Mouse (Mus musculus): ENCODE data around the gene Fam160a1. TPM values are rescaled to one million over a fixed set of nuclear protein-coding genes. Genes with fewer than 3 reads are reported as not detected.

Fam160a1 gene
- polyA plus RNA-seq, 1 experiment from 2014 or later = 3.0 TPM

- Histone ChIP-seq H3K9me3 (no peaks in the 10 kb centered on the region), H3K4me3 (peak overlapping the region; percentile 15; the same call in 1 of the 2 replicates), H3K27me3 (0 out of 2 replicates have a peak, but pooled peaks cover 5% of the 10 kb centered on the region), H3K36me3 (no peaks in the 10 kb centered on the region), H3K27ac (peak overlapping the region; percentile 39; the same call in 1 of the 2 replicates), H3K4me1 (peaks cover 14% of the 10 kb centered on the region; the same call in 1 of the 2 replicates), H3K9ac (no peak overlapping the region), H3K4me2 (replicated peaks) (peak overlapping the region; percentile 35)
- 46% methylated on average over 10 of the region's 10 CpGs for WGBS
- peak; percentile 64; the same call in 1 of the 2 replicates for ATAC-seq (ENCODE audit: low FRiP score, low read depth)
Observed at GRCm38 (mm10) chr3:85776707-85777106, 40.4 kb downstream of the Fam160a1 start.

GRCm38 (mm10) chr3:85776126-85776525 is 41.0 kb downstream of the Fam160a1 start:
- Histone ChIP-seq H3K4me2 (replicated peaks) (peak overlapping the region; percentile 35), H3K4me1 (peaks cover 14% of the 10 kb centered on the region; the same call in 1 of the 2 replicates), H3K27me3 (0 out of 2 replicates have a peak, but pooled peaks cover 5% of the 10 kb centered on the region), H3K4me3 (no peak overlapping the region), H3K9me3 (no peaks in the 10 kb centered on the region), H3K9ac (no peak overlapping the region), H3K27ac (peak overlapping the region; percentile 39; the same call in 1 of the 2 replicates), H3K36me3 (no peaks in the 10 kb centered on the region)
- 74% methylated on average over 6 of the region's 6 CpGs for WGBS
- ATAC-seq (ENCODE audit: low FRiP score, low read depth) = no peak

DNA sequence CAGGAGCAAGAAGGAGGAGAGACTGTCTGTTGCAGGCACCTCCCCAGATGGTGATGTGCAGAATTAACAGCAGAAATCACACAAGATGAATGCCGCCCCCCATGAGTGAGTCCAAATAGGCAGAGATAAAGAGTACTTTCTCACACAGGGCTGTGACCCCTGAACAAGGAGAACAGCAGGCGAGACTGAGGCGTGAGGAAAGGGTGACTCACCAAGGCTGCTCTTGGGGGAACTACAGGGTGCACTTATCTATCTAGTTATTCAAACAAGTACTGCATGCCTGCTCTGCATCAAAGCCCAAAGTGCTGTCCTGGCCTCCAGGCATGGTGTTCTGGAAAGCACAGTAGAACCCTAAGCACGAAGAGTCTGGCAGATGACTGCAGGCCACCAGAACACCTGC is 43.2 kb downstream of the Fam160a1 start:
- WGBS = 70% methylated on average over 4 of the region's 4 CpGs

GRCm38 (mm10) chr3:85773425-85773824 is 43.7 kb downstream of the Fam160a1 start:
- Histone ChIP-seq H3K27ac (no peak overlapping the region), H3K27me3 (0 out of 2 replicates have a peak, but pooled peaks cover 5% of the 10 kb centered on the region), H3K4me3 (no peak overlapping the region), H3K4me1 (peaks cover 14% of the 10 kb centered on the region; the same call in 1 of the 2 replicates), H3K9me3 (no peaks in the 10 kb centered on the region), H3K36me3 (no peaks in the 10 kb centered on the region), H3K4me2 (replicated peaks) (no peak overlapping the region), H3K9ac (no peak overlapping the region)
- WGBS = 51% methylated on average over 3 of the region's 3 CpGs
- no peak for ATAC-seq (ENCODE audit: low FRiP score, low read depth)

More for the DNA sequence above, 43.2 kb downstream of the Fam160a1 start:
- H3K9me3 ChIP-seq = no peaks in the 10 kb centered on the region
- peaks cover 14% of the 10 kb centered on the region; the same call in 1 of the 2 replicates for H3K4me1 ChIP-seq
- 0 out of 2 replicates have a peak, but pooled peaks cover 5% of the 10 kb centered on the region for H3K27me3 ChIP-seq
- no peak for ATAC-seq (ENCODE audit: low FRiP score, low read depth)
- H3K4me3 ChIP-seq = no peak overlapping the region
- H3K36me3 ChIP-seq = no peaks in the 10 kb centered on the region
- H3K9ac ChIP-seq = no peak overlapping the region
- no peak overlapping the region for H3K27ac ChIP-seq
- H3K4me2 ChIP-seq (replicated peaks) = no peak overlapping the region

DNA sequence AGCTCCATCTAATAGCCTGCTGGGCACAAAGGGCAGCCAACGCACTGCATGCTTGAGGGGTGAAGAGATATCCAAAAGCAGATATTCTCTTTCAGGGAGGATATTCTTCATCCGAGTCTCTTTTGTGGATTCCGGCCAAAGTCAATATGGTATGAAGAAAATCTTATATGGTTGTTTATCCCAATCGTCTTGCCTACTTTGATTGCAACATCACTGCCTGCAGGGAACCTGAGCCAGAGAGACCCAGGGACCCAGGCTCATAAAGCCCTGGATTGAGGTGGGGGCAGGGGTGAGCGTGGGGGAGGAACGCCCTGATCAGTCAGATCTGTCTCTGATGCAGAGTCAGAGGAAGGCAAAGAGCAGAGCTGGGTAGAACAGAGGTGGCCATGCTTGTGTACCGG is 52.2 kb downstream of the Fam160a1 start:
- Histone ChIP-seq H3K9ac (no peak overlapping the region), H3K27ac (no peak overlapping the region), H3K4me2 (replicated peaks) (no peak overlapping the region), H3K36me3 (no peaks in the 10 kb centered on the region), H3K4me3 (no peak overlapping the region), H3K9me3 (no peaks in the 10 kb centered on the region), H3K4me1 (peaks cover 14% of the 10 kb centered on the region), H3K27me3 (0 out of 2 replicates have a peak, but pooled peaks cover 2% of the 10 kb centered on the region)
- no peak for ATAC-seq (ENCODE audit: low FRiP score, low read depth)
- WGBS = 59% methylated on average over 7 of the region's 7 CpGs

DNA sequence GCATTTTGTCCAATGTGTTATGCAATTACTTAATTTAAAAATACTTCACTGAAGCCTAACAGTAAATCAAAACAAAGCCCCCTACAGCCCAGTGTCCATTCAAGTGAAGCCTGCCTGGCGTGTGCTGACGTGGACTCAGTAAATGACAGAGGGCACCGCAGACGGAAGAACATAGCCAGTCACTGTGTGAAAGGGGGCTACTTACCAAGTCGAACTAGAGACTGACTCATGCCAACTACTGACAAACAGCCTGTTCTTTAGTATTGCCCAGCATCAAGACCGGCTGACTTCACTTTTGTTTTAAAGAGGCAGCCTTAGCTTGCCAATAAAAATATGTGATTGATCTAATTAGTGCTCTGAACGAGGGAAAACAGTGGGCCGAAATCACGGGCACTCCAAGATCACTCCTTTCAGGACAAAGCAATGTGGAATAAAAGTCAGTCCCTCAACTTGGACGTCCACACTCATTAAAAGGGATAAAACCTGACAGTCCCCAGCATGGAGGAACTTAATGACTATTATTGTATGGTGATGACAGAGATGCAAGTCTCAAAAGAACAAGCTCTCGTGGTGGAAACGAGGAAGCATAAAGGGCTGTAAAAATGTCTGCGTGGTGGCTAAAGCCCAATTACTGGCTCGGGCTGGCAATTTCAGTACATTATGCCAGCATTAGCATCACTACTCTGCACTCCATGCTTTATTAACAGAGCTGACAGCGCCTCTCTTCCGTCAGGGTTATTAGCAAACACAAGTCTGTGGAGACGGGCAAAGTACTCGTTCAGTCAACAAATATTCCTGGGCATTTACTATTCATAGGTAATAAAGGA is 52.9 kb downstream of the Fam160a1 start:
- Histone ChIP-seq H3K27me3 (0 out of 2 replicates have a peak, but pooled peaks cover 2% of the 10 kb centered on the region), H3K36me3 (no peaks in the 10 kb centered on the region), H3K4me1 (peaks cover 14% of the 10 kb centered on the region), H3K9ac (no peak overlapping the region), H3K27ac (no peak overlapping the region), H3K9me3 (no peaks in the 10 kb centered on the region), H3K4me3 (no peak overlapping the region), H3K4me2 (replicated peaks) (peak overlapping the region; percentile 40)
- WGBS = 30% methylated on average over 18 of the region's 18 CpGs
- ATAC-seq (ENCODE audit: low FRiP score, low read depth) = no peak

DNA sequence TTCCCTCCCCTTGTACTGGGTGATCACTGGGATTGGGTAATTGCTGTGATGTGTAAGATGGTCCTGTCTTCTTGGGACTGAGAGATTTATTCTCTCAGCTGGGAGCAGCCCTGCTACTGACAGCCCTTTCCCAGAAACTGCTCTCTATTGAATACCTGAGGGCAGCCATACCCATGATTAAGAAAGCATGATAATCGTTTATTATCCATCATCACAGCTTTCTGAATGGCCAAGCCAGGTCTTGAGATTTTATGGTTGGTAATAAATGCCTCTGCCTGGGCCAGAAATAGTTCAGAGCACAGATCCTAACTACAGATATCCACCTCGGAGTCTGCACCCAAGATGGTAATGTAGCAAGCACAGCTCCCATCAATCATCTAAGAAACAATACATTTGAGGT is 59.1 kb downstream of the Fam160a1 start:
- Histone ChIP-seq H3K27ac (no peak overlapping the region), H3K9me3 (no peaks in the 10 kb centered on the region), H3K9ac (no peak overlapping the region), H3K4me1 (peaks cover 13% of the 10 kb centered on the region), H3K36me3 (no peaks in the 10 kb centered on the region), H3K4me2 (replicated peaks) (no peak overlapping the region), H3K4me3 (no peak overlapping the region), H3K27me3 (0 out of 2 replicates have a peak, but pooled peaks cover 2% of the 10 kb centered on the region)
- WGBS = 33% methylated on average over 2 of the region's 2 CpGs
- ATAC-seq (ENCODE audit: low FRiP score, low read depth) = no peak

DNA sequence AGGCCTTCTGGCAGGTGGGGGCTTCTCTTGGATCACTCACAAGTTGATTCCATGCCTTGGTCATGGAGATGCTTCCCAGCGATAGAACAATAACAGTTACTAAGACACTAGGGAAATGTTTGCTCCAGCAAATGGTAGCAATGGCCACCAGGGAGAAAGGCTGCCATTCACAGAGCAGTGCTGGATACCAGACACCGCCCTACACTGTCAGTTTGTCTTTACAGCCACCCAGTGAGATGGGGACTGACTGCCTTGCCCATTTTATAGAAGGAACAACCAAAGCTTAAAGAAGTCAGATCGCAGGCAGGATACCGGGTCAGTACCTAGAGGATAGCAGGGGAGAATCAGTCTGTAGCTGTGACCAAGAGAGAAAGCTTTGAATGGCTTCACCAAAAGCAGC is 59.7 kb downstream of the Fam160a1 start:
- H3K27ac ChIP-seq = no peak overlapping the region
- H3K4me1 ChIP-seq = peaks cover 18% of the 10 kb centered on the region
- 85% methylated on average over 4 of the region's 4 CpGs for WGBS
- H3K9ac ChIP-seq = no peak overlapping the region
- no peaks in the 10 kb centered on the region for H3K9me3 ChIP-seq
- no peaks in the 10 kb centered on the region for H3K27me3 ChIP-seq
- ATAC-seq (ENCODE audit: low FRiP score, low read depth) = no peak
- H3K4me2 ChIP-seq (replicated peaks) = no peak overlapping the region
- H3K36me3 ChIP-seq = no peaks in the 10 kb centered on the region
- no peak overlapping the region for H3K4me3 ChIP-seq

GRCm38 (mm10) chr3:85749348-85749747 is 67.7 kb downstream of the Fam160a1 start:
- Histone ChIP-seq H3K36me3 (no peaks in the 10 kb centered on the region), H3K27me3 (no peaks in the 10 kb centered on the region), H3K4me3 (no peak overlapping the region), H3K4me2 (replicated peaks) (no peak overlapping the region), H3K9me3 (no peaks in the 10 kb centered on the region), H3K27ac (no peak overlapping the region), H3K9ac (no peak overlapping the region), H3K4me1 (peaks cover 32% of the 10 kb centered on the region)
- WGBS = 57% methylated on average over 4 of the region's 4 CpGs
- ATAC-seq (ENCODE audit: low FRiP score, low read depth) = no peak

DNA sequence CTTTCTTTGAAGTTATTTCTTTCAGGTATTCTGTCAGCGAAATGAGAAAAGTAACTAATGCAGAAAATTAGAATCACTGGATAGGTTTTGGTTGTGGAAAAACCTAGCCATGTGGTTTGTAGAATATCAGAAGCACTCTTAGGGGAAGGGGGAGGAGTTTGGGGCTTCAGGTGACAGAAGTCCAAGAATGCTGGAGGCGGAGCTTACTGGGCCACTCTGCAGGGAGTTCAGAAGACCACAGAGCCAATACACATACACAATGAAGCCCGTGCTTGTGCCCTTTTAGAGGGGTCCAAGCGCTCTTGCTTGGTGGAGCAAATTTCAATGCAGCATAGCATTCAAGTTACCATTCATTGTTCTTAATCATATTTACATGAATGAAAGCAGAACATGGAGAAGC is 68.2 kb downstream of the Fam160a1 start:
- no peak overlapping the region for H3K9ac ChIP-seq
- 30% methylated on average over 4 of the region's 4 CpGs for WGBS

DNA sequence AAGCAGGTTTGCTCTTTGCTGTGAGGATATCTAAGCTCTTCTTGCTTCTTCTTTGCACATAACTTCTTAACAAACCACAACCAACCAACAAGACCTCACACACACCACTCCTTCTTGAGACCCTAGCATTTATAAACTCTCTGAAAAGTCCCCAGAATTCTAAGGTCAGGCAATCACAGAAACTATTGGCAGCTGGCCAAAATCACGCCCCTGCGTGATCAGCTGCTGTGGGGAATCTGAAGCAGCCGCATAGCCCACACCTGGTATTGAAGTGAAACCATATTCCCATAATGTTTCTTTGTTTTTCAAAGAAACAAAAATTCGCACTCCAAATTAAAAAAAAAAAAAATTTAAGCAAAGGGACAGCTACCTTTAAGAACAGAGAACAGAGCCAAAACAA is 71.0 kb downstream of the Fam160a1 start:
- no peak overlapping the region for H3K9ac ChIP-seq
- WGBS = 13% methylated on average over 4 of the region's 4 CpGs
- H3K27me3 ChIP-seq = no peaks in the 10 kb centered on the region
- 0 out of 2 replicates have a peak, but pooled peaks have one; percentile 48 for ATAC-seq (ENCODE audit: low FRiP score, low read depth)
- H3K27ac ChIP-seq = no peak overlapping the region
- H3K36me3 ChIP-seq = no peaks in the 10 kb centered on the region
- peaks cover 18% of the 10 kb centered on the region for H3K4me1 ChIP-seq
- H3K9me3 ChIP-seq = no peaks in the 10 kb centered on the region
- no peak overlapping the region for H3K4me3 ChIP-seq
- H3K4me2 ChIP-seq (replicated peaks) = no peak overlapping the region

More for the DNA sequence above, 68.2 kb downstream of the Fam160a1 start:
- H3K4me2 ChIP-seq (replicated peaks) = no peak overlapping the region
- no peak overlapping the region for H3K27ac ChIP-seq
- ATAC-seq (ENCODE audit: low FRiP score, low read depth) = no peak
- no peaks in the 10 kb centered on the region for H3K36me3 ChIP-seq
- no peaks in the 10 kb centered on the region for H3K9me3 ChIP-seq
- peaks cover 32% of the 10 kb centered on the region for H3K4me1 ChIP-seq
- no peaks in the 10 kb centered on the region for H3K27me3 ChIP-seq
- no peak overlapping the region for H3K4me3 ChIP-seq

DNA sequence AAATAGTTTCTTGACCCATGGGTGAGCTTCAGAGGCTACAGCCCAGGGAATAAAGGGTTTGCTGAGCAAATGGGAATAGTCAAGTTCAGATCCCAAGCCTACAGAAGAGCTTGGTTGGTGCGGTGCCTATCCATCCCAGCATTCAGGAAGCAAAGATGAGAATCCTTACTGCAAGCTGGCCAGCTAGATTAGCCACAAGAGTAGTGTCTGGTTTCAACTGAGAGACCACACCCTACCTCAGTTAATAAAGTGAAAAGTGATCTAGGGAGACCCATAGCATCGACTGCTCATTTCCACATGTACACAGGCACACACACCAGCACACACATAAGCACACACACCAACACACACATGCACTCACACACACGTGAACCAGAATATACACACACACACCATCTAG is 75.3 kb downstream of the Fam160a1 start:
- H3K36me3 ChIP-seq = no peaks in the 10 kb centered on the region
- 74% methylated on average over 3 of the region's 3 CpGs for WGBS
- H3K27ac ChIP-seq = no peak overlapping the region
- H3K9me3 ChIP-seq = no peaks in the 10 kb centered on the region
- H3K4me1 ChIP-seq = peaks cover 12% of the 10 kb centered on the region
- no peak overlapping the region for H3K4me2 ChIP-seq (replicated peaks)
- H3K4me3 ChIP-seq = no peak overlapping the region
- no peaks in the 10 kb centered on the region for H3K27me3 ChIP-seq
- no peak overlapping the region for H3K9ac ChIP-seq
- no peak for ATAC-seq (ENCODE audit: low FRiP score, low read depth)
